Mouse (Mus musculus): ENCODE results near the gene Cyp2t4. TPM values are rescaled to one million over a fixed set of nuclear protein-coding genes. Genes with fewer than 3 reads are reported as not detected.
A peak's percentile ranks its signal among the peaks of the same experiment; 100 is the strongest.

Gene Cyp2t4
- polyA plus RNA-seq, 1 experiment from 2014 or later = not detected

GRCm38 (mm10) chr7:27170981-27171380, 17.5 kb downstream of the Cyp2t4 start:
- H3K27me3 ChIP-seq = no peaks in the 10 kb centered on the region
- H3K9ac ChIP-seq = no peak overlapping the region
- no peak for ATAC-seq (replicated peaks; ENCODE audit: insufficient number of reproducible peaks, insufficient read depth, low FRiP score, low read depth)
- 86% methylated on average over 3 of the region's 3 CpGs for WGBS
- H3K4me3 ChIP-seq = no peak overlapping the region
- H3K4me1 ChIP-seq (replicated peaks) = peaks cover 8% of the 10 kb centered on the region
- H3K4me2 ChIP-seq = no peak overlapping the region
- peaks cover 28% of the 10 kb centered on the region for H3K36me3 ChIP-seq
- H3K27ac ChIP-seq = no peak overlapping the region
- no peaks in the 10 kb centered on the region for H3K9me3 ChIP-seq (replicated peaks)

- H3K27me3 ChIP-seq = no peaks in the 10 kb centered on the region
- H3K9me3 ChIP-seq (replicated peaks) = no peaks in the 10 kb centered on the region
- ATAC-seq (replicated peaks; ENCODE audit: insufficient number of reproducible peaks, insufficient read depth, low FRiP score, low read depth) = no peak
- H3K4me1 ChIP-seq (replicated peaks) = peaks cover 9% of the 10 kb centered on the region
- no peak overlapping the region for H3K27ac ChIP-seq
- no peak overlapping the region for H3K4me3 ChIP-seq
- H3K9ac ChIP-seq = no peak overlapping the region
- H3K4me2 ChIP-seq = no peak overlapping the region
- H3K36me3 ChIP-seq = peaks cover 28% of the 10 kb centered on the region
- 90% methylated on average over 15 of the region's 15 CpGs for WGBS
Measured at GRCm38 (mm10) chr7:27174496-27174895, 21.0 kb downstream of the Cyp2t4 start.

DNA sequence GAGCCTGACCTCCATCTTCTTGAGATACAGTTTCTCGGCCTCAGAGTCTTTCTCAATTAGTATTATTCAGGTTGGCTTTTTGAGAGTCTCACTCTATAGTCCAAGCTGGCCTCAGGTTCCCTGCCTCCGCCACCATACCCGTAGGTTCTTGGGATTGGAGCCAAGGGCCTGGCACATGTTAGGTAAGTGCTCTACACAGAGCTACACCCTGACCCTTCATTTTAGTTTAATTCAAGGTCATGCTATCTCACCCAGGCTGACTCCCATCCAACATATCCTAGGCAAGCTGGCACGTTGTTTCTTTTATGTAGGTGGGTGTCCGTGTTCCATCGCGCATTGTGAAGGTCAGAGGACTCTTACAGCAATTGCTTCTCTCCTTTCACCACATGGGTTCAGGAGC, 21.4 kb downstream of the Cyp2t4 start:
- Histone ChIP-seq H3K36me3 (peaks cover 28% of the 10 kb centered on the region), H3K27me3 (no peaks in the 10 kb centered on the region), H3K27ac (no peak overlapping the region), H3K4me1 (replicated peaks) (peaks cover 12% of the 10 kb centered on the region), H3K4me3 (no peak overlapping the region), H3K4me2 (no peak overlapping the region), H3K9me3 (replicated peaks) (no peaks in the 10 kb centered on the region), H3K9ac (no peak overlapping the region)
- WGBS = 86% methylated on average over 7 of the region's 7 CpGs
- ATAC-seq (replicated peaks; ENCODE audit: insufficient number of reproducible peaks, insufficient read depth, low FRiP score, low read depth) = no peak

DNA sequence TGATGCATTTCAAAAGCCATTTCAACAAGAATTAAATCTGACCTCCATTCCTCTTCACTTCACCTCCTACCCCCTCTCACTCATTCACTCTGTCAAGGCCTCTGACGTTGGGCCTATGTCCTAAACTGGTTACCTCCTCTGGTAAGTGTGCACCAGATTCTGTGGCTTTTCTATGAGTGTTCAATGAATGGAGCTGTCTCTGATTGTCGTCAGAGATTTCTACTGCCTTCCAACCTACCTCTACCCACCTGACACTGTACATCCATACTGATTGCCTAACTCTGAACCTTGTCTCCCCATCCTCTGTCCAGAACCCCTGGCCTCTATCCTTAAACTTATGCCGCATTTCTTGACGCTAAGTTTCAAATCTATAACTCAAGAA, 24.4 kb downstream of the Cyp2t4 start:
- Histone ChIP-seq H3K27me3 (no peaks in the 10 kb centered on the region), H3K9me3 (replicated peaks) (no peaks in the 10 kb centered on the region), H3K4me2 (peak overlapping the region; percentile 63), H3K4me3 (peak overlapping the region; percentile 81), H3K4me1 (replicated peaks) (peaks cover 16% of the 10 kb centered on the region), H3K27ac (peak overlapping the region; percentile 96), H3K36me3 (peaks cover 5% of the 10 kb centered on the region; the same call in 1 of the 2 replicates), H3K9ac (peak overlapping the region; percentile 69)
- no peak for ATAC-seq (replicated peaks; ENCODE audit: insufficient number of reproducible peaks, insufficient read depth, low FRiP score, low read depth)
- 17% methylated on average over 4 of the region's 4 CpGs for whole genome bisulfite sequencing

- Histone ChIP-seq H3K9ac (peak within 1 kb of the TSS; percentile 69), H3K4me3 (peak within 1 kb of the TSS; percentile 81), H3K27ac (peak within 1 kb of the TSS; percentile 96), H3K4me1 (replicated peaks) (peaks cover 16% of the 10 kb centered on the region), H3K36me3 (peaks cover 5% of the 10 kb centered on the region; the same call in 1 of the 2 replicates), H3K9me3 (replicated peaks) (no peaks in the 10 kb centered on the region), H3K27me3 (no peaks in the 10 kb centered on the region), H3K4me2 (peak within 1 kb of the TSS; percentile 65)
- under 1% methylated on average over 52 of the region's 53 CpGs for WGBS
- peak; percentile 98 for ATAC-seq (replicated peaks; ENCODE audit: insufficient number of reproducible peaks, insufficient read depth, low FRiP score, low read depth)
Measured at GRCm38 (mm10) chr7:27178324-27179216, 25.1 kb downstream of the Cyp2t4 start, which contains the start of gene Rab4b. Gene Rab4b (minus strand): TSS chr7:27178896.

DNA sequence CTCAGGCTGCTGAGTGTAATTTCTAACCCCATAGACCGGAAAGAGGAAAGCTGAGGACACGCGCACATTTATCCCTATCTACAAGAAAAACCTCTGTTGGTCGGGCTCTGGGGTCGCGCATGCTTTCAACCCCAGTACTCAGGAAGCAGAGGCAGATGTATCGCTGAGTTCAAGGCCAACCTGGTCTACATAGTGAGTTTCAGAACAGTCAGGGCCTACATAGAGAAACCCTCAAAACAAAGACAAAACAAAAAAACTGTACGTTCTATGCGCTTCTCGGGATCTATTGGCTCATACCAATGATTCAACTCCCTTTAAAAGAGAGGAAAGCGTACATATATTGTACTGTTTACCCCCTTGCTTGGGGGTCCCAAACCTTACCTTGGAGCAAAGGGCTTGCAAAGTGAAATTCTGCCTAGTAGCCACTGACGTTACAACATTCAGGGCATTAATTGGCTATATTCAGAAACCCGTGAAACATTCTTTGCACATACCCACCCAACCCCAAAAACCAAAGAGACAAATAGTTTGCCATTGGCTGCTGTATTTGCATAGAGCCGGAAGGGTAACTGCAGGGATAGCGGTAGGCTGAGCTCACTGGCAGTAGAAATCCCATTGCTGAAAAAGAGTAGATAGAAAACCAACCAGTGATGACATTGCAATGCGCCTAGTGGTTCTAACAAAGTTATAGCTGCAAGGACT, 25.9 kb downstream of the Cyp2t4 start:
- H3K4me3 ChIP-seq = peak overlapping the region; percentile 81
- WGBS = 43% methylated on average over 16 of the region's 16 CpGs
- ATAC-seq (replicated peaks; ENCODE audit: insufficient number of reproducible peaks, insufficient read depth, low FRiP score, low read depth) = no peak
- H3K9me3 ChIP-seq (replicated peaks) = no peaks in the 10 kb centered on the region
- H3K9ac ChIP-seq = no peak overlapping the region
- H3K27me3 ChIP-seq = no peaks in the 10 kb centered on the region
- H3K4me1 ChIP-seq (replicated peaks) = peaks cover 16% of the 10 kb centered on the region
- peak overlapping the region; percentile 72 for H3K27ac ChIP-seq
- peaks cover 4% of the 10 kb centered on the region; the same call in 1 of the 2 replicates for H3K36me3 ChIP-seq
- peak overlapping the region; percentile 65 for H3K4me2 ChIP-seq

GRCm38 (mm10) chr7:27180036-27180435, 26.5 kb downstream of the Cyp2t4 start:
- H3K27me3 ChIP-seq = no peaks in the 10 kb centered on the region
- H3K27ac ChIP-seq = peak overlapping the region; percentile 47
- WGBS = 57% methylated on average over 5 of the region's 5 CpGs
- peaks cover 9% of the 10 kb centered on the region for H3K36me3 ChIP-seq
- H3K9me3 ChIP-seq (replicated peaks) = no peaks in the 10 kb centered on the region
- no peak overlapping the region for H3K4me3 ChIP-seq
- H3K4me1 ChIP-seq (replicated peaks) = peaks cover 16% of the 10 kb centered on the region
- 0 out of 2 replicates have a peak overlapping the region, but pooled peaks have one; percentile 65 for H3K4me2 ChIP-seq
- ATAC-seq (replicated peaks; ENCODE audit: insufficient number of reproducible peaks, insufficient read depth, low FRiP score, low read depth) = no peak
- no peak overlapping the region for H3K9ac ChIP-seq

DNA sequence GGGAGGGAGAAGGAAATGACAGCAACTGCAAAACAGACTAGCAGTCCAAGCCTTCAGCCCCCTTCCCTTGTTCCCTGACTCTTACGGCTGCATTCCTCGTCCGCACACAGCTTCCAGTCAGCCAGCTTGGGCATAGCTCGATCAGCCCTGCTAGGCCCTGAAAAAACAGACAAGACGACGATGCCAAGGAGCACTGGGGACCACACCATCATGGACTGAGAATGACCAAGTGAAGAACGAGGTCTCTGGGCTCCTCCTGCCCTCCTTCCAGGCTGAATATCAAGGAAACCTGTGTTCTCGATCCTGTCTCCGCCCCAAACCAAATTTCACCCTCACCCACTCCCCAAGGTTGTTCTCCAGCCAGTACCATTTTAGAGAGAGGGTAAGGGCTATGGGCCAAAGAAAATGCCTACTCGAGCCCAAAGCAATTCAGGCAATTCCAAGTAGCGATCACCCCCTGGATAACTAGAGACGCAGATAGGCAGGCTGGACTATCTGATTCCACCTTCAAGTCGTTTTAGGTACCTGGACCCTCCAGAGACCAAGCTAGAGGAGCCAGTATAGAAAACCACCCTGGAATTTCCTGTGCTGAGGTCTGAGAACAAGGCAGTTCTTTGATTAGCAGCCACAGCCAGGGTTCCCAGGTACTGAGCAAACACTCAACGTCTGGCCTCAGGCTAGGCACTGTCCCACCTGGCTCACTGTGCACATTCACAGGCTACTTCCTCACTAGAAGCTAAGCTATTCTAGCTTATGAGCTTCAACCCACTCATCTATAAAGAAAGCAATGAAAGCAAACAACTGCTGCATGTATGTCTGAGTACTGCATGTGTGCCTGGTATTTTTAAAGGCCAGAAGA, 27.6 kb downstream of the Cyp2t4 start, which contains the start of the genes Gm21983 and Mia:
TSS of gene Gm21983 (minus strand) at position 250 of the 859 bp plus-strand sequence.
TSS of gene Mia (minus strand) at position 321 of the 859 bp plus-strand sequence.
- Histone ChIP-seq H3K4me2 (no peak within 1 kb of the TSS), H3K9me3 (replicated peaks) (no peaks in the 10 kb centered on the region), H3K27me3 (no peaks in the 10 kb centered on the region), H3K9ac (no peak within 1 kb of the TSS), H3K27ac (peak within 1 kb of the TSS; percentile 47), H3K36me3 (peaks cover 20% of the 10 kb centered on the region), H3K4me3 (no peak within 1 kb of the TSS), H3K4me1 (replicated peaks) (peaks cover 16% of the 10 kb centered on the region)
- WGBS = 66% methylated on average over 14 of the region's 14 CpGs
- ATAC-seq (replicated peaks; ENCODE audit: insufficient number of reproducible peaks, insufficient read depth, low FRiP score, low read depth) = no peak

DNA sequence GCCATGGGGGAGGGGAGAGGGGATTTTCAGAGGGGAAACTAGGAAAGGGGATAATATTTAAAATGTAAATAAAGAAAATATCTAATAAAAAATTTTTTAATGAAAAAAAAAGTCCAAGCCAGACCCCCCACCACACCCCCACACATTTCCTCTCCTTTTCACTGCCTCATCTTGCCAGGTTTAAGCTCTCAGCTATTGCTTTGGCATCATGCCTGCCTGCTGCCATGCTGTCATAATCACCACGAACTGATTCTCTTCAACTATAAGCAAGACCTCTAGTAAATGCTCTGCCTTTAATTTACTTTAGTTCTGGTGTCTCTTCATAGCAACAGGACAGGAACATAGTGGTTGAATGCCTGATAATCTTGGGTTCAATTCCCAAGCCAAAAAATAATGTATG, 29.0 kb downstream of the Cyp2t4 start:
- no peaks in the 10 kb centered on the region for H3K27me3 ChIP-seq
- H3K4me2 ChIP-seq = no peak overlapping the region
- no peak overlapping the region for H3K4me3 ChIP-seq
- peaks cover 16% of the 10 kb centered on the region for H3K4me1 ChIP-seq (replicated peaks)
- 84% methylated on average over 1 of the region's 1 CpGs for WGBS
- H3K9me3 ChIP-seq (replicated peaks) = no peaks in the 10 kb centered on the region
- H3K27ac ChIP-seq = no peak overlapping the region
- no peak overlapping the region for H3K9ac ChIP-seq
- ATAC-seq (replicated peaks; ENCODE audit: insufficient number of reproducible peaks, insufficient read depth, low FRiP score, low read depth) = no peak
- peaks cover 33% of the 10 kb centered on the region for H3K36me3 ChIP-seq

- no peak; the same call in 1 of the 2 replicates for ATAC-seq (replicated peaks; ENCODE audit: insufficient number of reproducible peaks, insufficient read depth, low FRiP score, low read depth)
- no peak overlapping the region for H3K4me2 ChIP-seq
- WGBS = 71% methylated on average over 3 of the region's 3 CpGs
- H3K27ac ChIP-seq = no peak overlapping the region
- no peaks in the 10 kb centered on the region for H3K27me3 ChIP-seq
- H3K4me1 ChIP-seq (replicated peaks) = peaks cover 3% of the 10 kb centered on the region; the same call in 1 of the 2 replicates
- no peak overlapping the region for H3K4me3 ChIP-seq
- peaks cover 58% of the 10 kb centered on the region for H3K36me3 ChIP-seq
- no peak overlapping the region for H3K9ac ChIP-seq
- no peaks in the 10 kb centered on the region for H3K9me3 ChIP-seq (replicated peaks)
Measured at GRCm38 (mm10) chr7:27184964-27185363, 31.4 kb downstream of the Cyp2t4 start.
